Mouse (Mus musculus) heart, postnatal 0 days (tissue): ENCODE data around the gene 6720489N17Rik.
"Not testable (repeated sequence)": the region's sequence is repeated elsewhere in the genome, so short reads cannot be mapped to it uniquely, and the experiment has no call there.

Experiments used
- CTCF ChIP-seq: IDR thresholded peaks from 2 replicates; pipeline ENCODE4 v1.5.1; 2016; ENCODE audit warnings: antibody characterized with exemption, control low read depth, low read depth
- EP300 ChIP-seq: IDR thresholded peaks from 2 replicates; pipeline ENCODE4 v1.6.1; 2016; ENCODE audit warnings: antibody characterized with exemption, low read depth

- TF ChIP-seq CTCF, EP300: not testable (repeated sequence)
Measured at GRCm38 (mm10) chr13:62652681-62653368, 28.8 kb upstream of the 6720489N17Rik start.
